13 mouse cellular contexts compared by ENCODE assay signal in the genomic region with DNA sequence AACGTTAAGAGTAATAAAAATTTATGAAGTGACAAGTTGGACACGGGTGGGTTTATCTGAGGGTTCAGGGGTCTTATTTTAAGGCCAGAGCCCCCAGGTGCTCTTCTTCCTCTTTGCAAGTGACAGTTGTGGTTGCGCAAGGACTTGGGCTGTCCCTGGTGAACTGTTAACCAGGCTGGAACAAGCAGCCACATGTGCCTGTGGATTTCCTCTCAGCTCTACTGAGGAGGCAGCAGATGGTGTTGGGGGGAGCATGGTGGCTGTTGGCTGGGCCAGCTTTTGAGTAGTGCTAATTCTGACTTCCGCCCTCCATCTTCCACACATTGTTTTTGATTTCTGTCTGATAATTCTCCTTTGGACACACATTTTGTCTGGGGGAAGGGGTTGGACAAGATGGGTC.
DNase-seq lines count a peak whose midpoint lies in the region; ATAC-seq lines count a peak whose summit lies in the region.
"Had no signal": no experiment of that assay in that cellular context is flagged by ENCODE, and none has a peak within 500 bp of the region (broad histone marks: within the 10 kb centered on the region; RNA-seq: fewer than 3 reads in every experiment).

No protein-coding gene starts in this region.

- WGBS in liver, embryonic 11.5 days = 60% methylated on average over 4 of the region's 4 CpGs

- no peak overlapping the region for H3K9ac ChIP-seq in liver, embryonic 11.5 days (ENCODE audit: low read depth, low read length)
- H3K9ac ChIP-seq: lung, embryonic 15.5 days; midbrain, embryonic 13.5 days had no signal

- intact Hi-C loops in heart, postnatal 10 days (cut with DNase I) = loop anchor here (5.0 to 10.0 kb wide), 2 partner anchors 292 to 370 kb away; no protein-coding TSS in a partner anchor

- H3K4me1 ChIP-seq in liver, embryonic 11.5 days (replicated peaks; ENCODE audit: control insufficient read depth, insufficient read depth, low read length) = no peaks in the 10 kb centered on the region
- H3K4me1 ChIP-seq: lung, embryonic 15.5 days; midbrain, embryonic 13.5 days had no signal

- H3K9me3 ChIP-seq in liver, embryonic 11.5 days (ENCODE audit: control insufficient read depth, low read length) = no peaks in the 10 kb centered on the region
- H3K9me3 ChIP-seq: lung, embryonic 15.5 days; midbrain, embryonic 13.5 days had no signal

- H3K27me3 ChIP-seq in liver, embryonic 11.5 days (replicated peaks; ENCODE audit: control insufficient read depth, insufficient read depth, low read length) = no peaks in the 10 kb centered on the region
- H3K27me3 ChIP-seq in splenic B cell, adult 2 months (ENCODE audit: control insufficient read depth, insufficient read depth, low read length, poor library complexity, severe bottlenecking) = no peaks in the 10 kb centered on the region
- H3K27me3 ChIP-seq: lung, embryonic 15.5 days; midbrain, embryonic 13.5 days had no signal

- no peaks in the 10 kb centered on the region for H3K36me3 ChIP-seq in liver, embryonic 11.5 days (ENCODE audit: control insufficient read depth, insufficient read depth, low read length)
- H3K36me3 ChIP-seq in splenic B cell, adult 2 months (ENCODE audit: control insufficient read depth, insufficient read depth, low read length, poor library complexity, severe bottlenecking) = no peaks in the 10 kb centered on the region
- H3K36me3 ChIP-seq: lung, embryonic 15.5 days; midbrain, embryonic 13.5 days had no signal

- H3K27ac ChIP-seq in liver, embryonic 11.5 days (ENCODE audit: low read depth, low read length) = no peak overlapping the region
- H3K27ac ChIP-seq: lung, embryonic 15.5 days; midbrain, embryonic 13.5 days had no signal

- ATAC-seq in CD4-positive, CD25-positive, alpha-beta regulatory T cell, adult 4 months = no peak
- ATAC-seq in liver, embryonic 11.5 days (replicated peaks; ENCODE audit: low FRiP score) = no peak
- ATAC-seq: midbrain, embryonic 13.5 days had no signal

- no peak overlapping the region for H3K4me3 ChIP-seq in liver, embryonic 11.5 days (ENCODE audit: low read depth, low read length)
- H3K4me3 ChIP-seq: lung, embryonic 15.5 days; midbrain, embryonic 13.5 days had no signal

- H3K4me2 ChIP-seq in liver, embryonic 11.5 days = no peak overlapping the region
- H3K4me2 ChIP-seq: lung, embryonic 15.5 days; midbrain, embryonic 13.5 days had no signal

- peak; percentile 22 for DNase-seq in CD4-positive, CD25-positive, alpha-beta regulatory T cell, adult 2 months (ENCODE audit: low read depth, low spot score)
- peak; percentile 28 for DNase-seq in CD4-positive helper T cell, adult 2 months (ENCODE audit: low read depth, low spot score)
- DNase-seq in liver, embryonic 11.5 days (ENCODE audit: low spot score) = peak; percentile 15
- DNase-seq in splenic B cell, adult 2 months (ENCODE audit: low read depth, low spot score) = peak; percentile 46
- DNase-seq in right cerebral cortex, adult 2 months (ENCODE audit: low spot score in 2 of 2) = no peak
- DNase-seq in adipocyte (ENCODE audit: low spot score) = no peak
- DNase-seq in heart, postnatal 10 days = no peak
- DNase-seq: cerebellum, adult 9-11 months; kidney, postnatal 10 days; right cerebral cortex, postnatal 25 days had no signal

Comparison
In these comparisons a context has a peak if more than half of its experiments do, and no peak if none do; other contexts are left out.
1. DNase-seq: peak in CD4-positive, CD25-positive, alpha-beta regulatory T cell, adult 2 months (single experiment), CD4-positive helper T cell, adult 2 months (single experiment), liver, embryonic 11.5 days (single experiment) and splenic B cell, adult 2 months (single experiment); none in right cerebral cortex, adult 2 months (0 of 2), adipocyte (single experiment) and heart, postnatal 10 days (0 of 2).